Mouse (Mus musculus) intestine, embryonic 15.5 days (tissue): ENCODE results near the gene Bicdl1. TPM values are rescaled to one million over a fixed set of nuclear protein-coding genes. Genes with fewer than 3 reads are reported as not detected.

ENCODE experiments used
- ATAC-seq: fragments of 200-750 bp; cut with Nextera tagmentation; 2 replicates; pipeline ENCODE4 v1.8.0; 2017; ENCODE audit warnings: moderate TSS enrichment, moderate library complexity
- H3K27ac ChIP-seq: fragments of 300-500 bp; sonication (generic); 2 replicates; pipeline ENCODE4 v1.5.1; 2015; ENCODE audit warnings: mild to moderate bottlenecking, inconsistent platforms
- H3K27me3 ChIP-seq: fragments of 300-500 bp; sonication (generic); replicated peaks from 2 replicates; pipeline ENCODE4 v1.6.1; 2015; ENCODE audit warnings: inconsistent platforms
- H3K36me3 ChIP-seq: fragments of 300-500 bp; sonication (generic); 2 replicates; pipeline ENCODE4 v1.6.1; 2015; ENCODE audit warnings: inconsistent platforms
- H3K4me1 ChIP-seq: fragments of 300-500 bp; sonication (generic); replicated peaks from 2 replicates; pipeline ENCODE4 v1.6.1; 2015; ENCODE audit warnings: inconsistent platforms
- H3K4me2 ChIP-seq: fragments of 300-500 bp; sonication (generic); replicated peaks from 2 replicates; pipeline ENCODE4 v1.6.1; 2015; ENCODE audit warnings: mild to moderate bottlenecking, inconsistent platforms
- H3K4me3 ChIP-seq: fragments of 300-500 bp; sonication (generic); replicated peaks from 2 replicates; pipeline ENCODE4 v1.5.1; 2015; ENCODE audit warnings: inconsistent platforms
- H3K9ac ChIP-seq: fragments of 300-500 bp; sonication (generic); 2 replicates; pipeline ENCODE4 v1.6.1; 2015; ENCODE audit warnings: inconsistent platforms
- H3K9me3 ChIP-seq: fragments of 300-500 bp; sonication (generic); 2 replicates; pipeline ENCODE4 v1.6.1; 2016; ENCODE audit warnings: inconsistent platforms
- WGBS: fragments of 180-500 bp; shearing (Covaris S2); methylation state at CpG from one replicate; pipeline ENCODE4 v1.1.7; 2015; 5-methylcytosine and 5-hydroxymethylcytosine counted together
- polyA plus RNA-seq: library from polyadenylated mRNA; unstranded; fragments of >200 nt; fragmentation: Nextera tagmentation; extraction: Ambion mirVana; gene quantifications from 2 replicates; pipeline ENCODE4 v1.2.1, GENCODE M21; 2015

Bicdl1 gene
- polyA plus RNA-seq, 1 experiment from 2014 or later, result 11.3 TPM

DNA sequence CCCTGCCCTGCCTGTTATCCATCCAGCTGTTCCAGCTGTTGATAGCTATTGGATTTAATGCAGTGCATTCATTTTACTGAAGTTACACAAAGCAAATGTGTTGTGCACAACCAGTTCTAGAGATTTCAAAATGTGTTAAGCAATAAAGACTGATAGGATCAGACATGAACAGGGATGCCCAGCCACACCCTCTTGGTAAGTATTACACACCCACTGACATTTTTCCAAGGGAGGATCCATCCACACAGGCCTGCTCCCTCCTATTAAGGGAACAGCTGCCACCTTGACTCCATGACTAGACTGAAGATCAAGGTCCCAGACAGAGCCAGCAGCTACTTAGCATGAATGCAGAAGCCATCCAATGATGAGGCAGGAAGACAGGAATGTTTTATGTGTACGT is 74.2 kb downstream of the Bicdl1 start:
- ATAC-seq, result no peak
- Histone ChIP-seq H3K27me3 (no peaks in the 10 kb centered on the region), H3K4me2 (no peak overlapping the region), H3K9ac (no peak overlapping the region), H3K27ac (no peak overlapping the region), H3K4me1 (peaks cover 4% of the 10 kb centered on the region; the same call in 1 of the 2 replicates), H3K36me3 (no peaks in the 10 kb centered on the region), H3K4me3 (no peak overlapping the region), H3K9me3 (no peaks in the 10 kb centered on the region)
- WGBS, result 87% methylated on average over 1 of the region's 1 CpGs

DNA sequence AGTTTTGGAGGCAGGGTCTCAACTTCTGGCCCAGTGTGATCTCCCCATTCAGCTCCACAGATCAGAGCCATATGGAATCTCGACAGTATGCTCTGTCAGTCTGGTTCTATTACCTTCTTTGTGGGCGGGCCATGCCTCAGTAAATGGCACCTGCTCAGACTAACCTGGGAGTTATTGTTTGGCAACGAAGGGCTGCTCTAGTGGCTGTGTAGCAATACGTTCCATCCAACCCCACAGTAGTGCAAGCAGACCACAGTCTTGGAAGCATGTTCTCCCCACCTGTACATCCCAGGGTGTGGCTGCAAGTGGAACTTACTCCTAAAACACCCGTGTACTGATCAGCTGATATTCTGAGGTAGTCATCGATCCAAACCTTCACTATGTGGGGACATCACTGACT is 74.7 kb downstream of the Bicdl1 start:
- H3K27ac ChIP-seq, result no peak overlapping the region
- H3K4me1 ChIP-seq, result peaks cover 9% of the 10 kb centered on the region; the same call in 1 of the 2 replicates

GRCm38 (mm10) chr5:115653776-115654175 is 77.6 kb downstream of the Bicdl1 start:
- ATAC-seq, result no peak
- no peaks in the 10 kb centered on the region for H3K36me3 ChIP-seq
- H3K4me2 ChIP-seq, result no peak overlapping the region
- H3K27me3 ChIP-seq, result no peaks in the 10 kb centered on the region
- no peak overlapping the region for H3K9ac ChIP-seq
- H3K27ac ChIP-seq, result no peak overlapping the region
- WGBS, result 92% methylated on average over 12 of the region's 12 CpGs
- H3K4me3 ChIP-seq, result no peak overlapping the region
- H3K9me3 ChIP-seq, result no peaks in the 10 kb centered on the region
- H3K4me1 ChIP-seq, result peaks cover 9% of the 10 kb centered on the region; the same call in 1 of the 2 replicates

More for the DNA sequence above, 74.7 kb downstream of the Bicdl1 start:
- Histone ChIP-seq H3K36me3 (no peaks in the 10 kb centered on the region), H3K4me2 (no peak overlapping the region), H3K9ac (no peak overlapping the region), H3K9me3 (no peaks in the 10 kb centered on the region), H3K4me3 (no peak overlapping the region), H3K27me3 (no peaks in the 10 kb centered on the region)
- no peak for ATAC-seq
- WGBS, result 67% methylated on average over 6 of the region's 6 CpGs

GRCm38 (mm10) chr5:115652681-115653575 is 78.5 kb downstream of the Bicdl1 start:
- Histone ChIP-seq H3K4me1 (peaks cover 9% of the 10 kb centered on the region; the same call in 1 of the 2 replicates), H3K9ac (peak overlapping the region; percentile 57), H3K27me3 (no peaks in the 10 kb centered on the region), H3K27ac (peak overlapping the region; percentile 85), H3K4me3 (peak overlapping the region; percentile 44), H3K36me3 (no peaks in the 10 kb centered on the region), H3K9me3 (no peaks in the 10 kb centered on the region), H3K4me2 (peak overlapping the region; percentile 71)
- peak; percentile 100 for ATAC-seq
- WGBS, result 3% methylated on average over 35 of the region's 35 CpGs

GRCm38 (mm10) chr5:115651821-115652220 is 79.6 kb downstream of the Bicdl1 start:
- no peaks in the 10 kb centered on the region for H3K27me3 ChIP-seq
- no peak overlapping the region for H3K4me3 ChIP-seq
- H3K4me1 ChIP-seq, result peaks cover 9% of the 10 kb centered on the region; the same call in 1 of the 2 replicates
- no peak overlapping the region for H3K27ac ChIP-seq
- peak overlapping the region; percentile 71 for H3K4me2 ChIP-seq
- no peak for ATAC-seq
- H3K9me3 ChIP-seq, result no peaks in the 10 kb centered on the region
- WGBS, result 88% methylated on average over 10 of the region's 10 CpGs
- 0 out of 2 replicates have a peak, but pooled peaks cover 3% of the 10 kb centered on the region for H3K36me3 ChIP-seq
- no peak overlapping the region; the same call in 1 of the 2 replicates for H3K9ac ChIP-seq

- Histone ChIP-seq H3K27me3 (no peaks in the 10 kb centered on the region), H3K4me1 (peaks cover 9% of the 10 kb centered on the region; the same call in 1 of the 2 replicates), H3K9me3 (no peaks in the 10 kb centered on the region), H3K27ac (no peak overlapping the region), H3K4me3 (no peak overlapping the region), H3K9ac (no peak overlapping the region), H3K36me3 (peaks cover 12% of the 10 kb centered on the region), H3K4me2 (no peak overlapping the region)
- no peak for ATAC-seq
- WGBS, result 91% methylated on average over 10 of the region's 10 CpGs
These were observed 80.5 kb downstream of the Bicdl1 start for GRCm38 (mm10) chr5:115650885-115651284.

GRCm38 (mm10) chr5:115649699-115650098 is 81.7 kb downstream of the Bicdl1 start:
- no peaks in the 10 kb centered on the region for H3K9me3 ChIP-seq
- no peak overlapping the region for H3K27ac ChIP-seq
- no peaks in the 10 kb centered on the region for H3K27me3 ChIP-seq
- H3K9ac ChIP-seq, result no peak overlapping the region
- no peak for ATAC-seq
- 82% methylated on average over 8 of the region's 8 CpGs for WGBS
- H3K4me2 ChIP-seq, result no peak overlapping the region
- H3K4me3 ChIP-seq, result no peak overlapping the region
- H3K4me1 ChIP-seq, result peaks cover 9% of the 10 kb centered on the region; the same call in 1 of the 2 replicates
- peaks cover 19% of the 10 kb centered on the region for H3K36me3 ChIP-seq

- WGBS, result 74% methylated on average over 3 of the region's 3 CpGs
- Histone ChIP-seq H3K27ac (no peak overlapping the region), H3K4me1 (peaks cover 9% of the 10 kb centered on the region; the same call in 1 of the 2 replicates), H3K4me3 (no peak overlapping the region), H3K27me3 (no peaks in the 10 kb centered on the region), H3K36me3 (peaks cover 26% of the 10 kb centered on the region), H3K4me2 (no peak overlapping the region), H3K9me3 (no peaks in the 10 kb centered on the region), H3K9ac (no peak overlapping the region)
- no peak for ATAC-seq
These were observed 82.5 kb downstream of the Bicdl1 start for GRCm38 (mm10) chr5:115648876-115649275.

GRCm38 (mm10) chr5:115644192-115644591 is 87.2 kb downstream of the Bicdl1 start:
- Histone ChIP-seq H3K4me1 (no peaks in the 10 kb centered on the region), H3K9me3 (no peaks in the 10 kb centered on the region), H3K36me3 (peaks cover 55% of the 10 kb centered on the region), H3K27me3 (no peaks in the 10 kb centered on the region), H3K9ac (no peak overlapping the region), H3K4me2 (no peak overlapping the region), H3K4me3 (no peak overlapping the region), H3K27ac (no peak overlapping the region)
- ATAC-seq, result peak; percentile 34; the same call in 1 of the 2 replicates
- 74% methylated on average over 9 of the region's 9 CpGs for WGBS

DNA sequence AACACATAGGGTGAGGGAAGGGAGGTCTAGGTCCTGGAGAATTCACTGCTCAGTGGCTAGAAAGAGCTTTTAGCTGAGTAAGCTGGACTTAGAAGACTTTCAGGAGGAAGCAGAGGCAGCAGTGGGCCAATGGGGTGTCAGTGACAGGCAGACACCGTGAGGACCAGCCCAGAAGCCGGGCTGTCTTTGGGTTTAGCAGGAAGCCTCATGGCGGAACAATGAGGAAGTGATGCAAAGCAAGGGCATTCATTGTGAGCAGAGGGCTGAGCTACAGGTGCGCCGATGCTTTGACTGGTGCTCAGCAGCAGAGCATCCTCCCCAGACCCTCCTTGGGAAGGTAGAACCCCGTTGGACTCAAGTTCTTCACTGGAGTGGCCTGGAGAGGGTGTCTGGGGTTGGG is 95.9 kb downstream of the Bicdl1 start:
- Histone ChIP-seq H3K27ac (no peak overlapping the region), H3K4me1 (peaks cover 22% of the 10 kb centered on the region; the same call in 1 of the 2 replicates), H3K36me3 (peaks cover 16% of the 10 kb centered on the region), H3K4me3 (no peak overlapping the region), H3K9me3 (no peaks in the 10 kb centered on the region), H3K27me3 (no peaks in the 10 kb centered on the region), H3K9ac (no peak overlapping the region), H3K4me2 (no peak overlapping the region)
- ATAC-seq, result no peak
- WGBS, result 75% methylated on average over 6 of the region's 6 CpGs

DNA sequence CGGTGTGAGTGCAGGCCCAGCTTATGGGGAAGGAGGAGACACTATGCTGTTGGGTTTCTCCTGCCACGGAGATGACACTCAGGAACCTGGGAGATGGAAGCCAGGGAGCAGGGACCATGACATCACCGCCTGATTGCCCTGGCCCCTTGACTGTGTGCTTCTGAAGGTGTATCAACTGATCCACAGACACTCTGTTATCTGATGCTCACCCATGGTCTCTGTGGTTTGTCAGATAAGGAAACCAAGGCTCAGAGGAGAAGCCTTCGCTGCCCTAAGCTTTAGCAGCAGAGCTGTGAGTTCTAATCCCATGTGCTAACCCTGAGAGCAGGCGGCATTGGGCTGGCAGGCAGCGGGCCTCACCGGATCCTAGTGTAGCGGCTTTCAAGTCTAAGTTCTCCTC is 97.4 kb downstream of the Bicdl1 start:
- H3K4me3 ChIP-seq, result no peak overlapping the region
- H3K27me3 ChIP-seq, result no peaks in the 10 kb centered on the region
- no peak overlapping the region for H3K27ac ChIP-seq
- H3K4me2 ChIP-seq, result no peak overlapping the region
- peaks cover 4% of the 10 kb centered on the region; the same call in 1 of the 2 replicates for H3K36me3 ChIP-seq
- no peak for ATAC-seq
- H3K4me1 ChIP-seq, result peaks cover 24% of the 10 kb centered on the region; the same call in 1 of the 2 replicates
- H3K9ac ChIP-seq, result no peak overlapping the region
- H3K9me3 ChIP-seq, result no peaks in the 10 kb centered on the region
- WGBS, result 86% methylated on average over 8 of the region's 8 CpGs

- 42% methylated on average over 4 of the region's 4 CpGs for WGBS
- Histone ChIP-seq H3K27me3 (no peaks in the 10 kb centered on the region), H3K9ac (no peak overlapping the region), H3K4me3 (peak overlapping the region; percentile 86), H3K4me2 (peak overlapping the region; percentile 79), H3K9me3 (no peaks in the 10 kb centered on the region), H3K36me3 (no peaks in the 10 kb centered on the region; the same call in 1 of the 2 replicates), H3K4me1 (peaks cover 24% of the 10 kb centered on the region; the same call in 1 of the 2 replicates), H3K27ac (no peak overlapping the region)
- no peak for ATAC-seq
These were observed 98.4 kb downstream of the Bicdl1 start for GRCm38 (mm10) chr5:115633060-115633459.
